8 mouse cellular contexts compared by ENCODE assay signal in the genomic region with DNA sequence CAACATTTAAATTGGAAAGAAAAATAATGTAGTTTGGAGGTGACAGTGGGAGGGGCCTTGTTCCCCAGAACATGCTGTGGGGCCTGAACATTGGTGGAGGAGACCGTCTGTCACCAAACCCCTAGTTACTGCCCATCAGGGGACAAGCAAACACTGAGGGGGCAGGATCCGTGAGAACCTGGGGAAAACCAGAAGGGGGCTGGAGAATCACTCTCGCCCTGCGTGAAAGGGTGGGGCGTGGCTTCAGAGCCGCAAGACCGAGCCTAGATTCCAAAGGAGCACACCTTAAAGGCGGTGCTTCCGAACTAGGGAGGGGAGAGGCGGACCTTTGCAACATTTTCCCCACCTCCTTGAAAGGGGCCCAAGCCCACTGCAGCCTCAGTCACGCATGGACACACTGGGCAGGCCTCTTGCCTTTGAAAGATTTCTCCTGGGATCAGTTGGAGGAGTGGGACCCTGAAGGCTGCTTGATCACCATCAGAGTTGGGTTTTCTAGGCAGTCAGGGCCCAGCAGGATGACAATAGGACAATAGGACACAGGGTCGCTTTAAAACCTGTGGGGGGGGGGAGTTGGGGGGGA. TPM values are rescaled to one million over a fixed set of nuclear protein-coding genes. Genes with fewer than 3 reads are reported as not detected.
A peak's percentile ranks its signal among the peaks of the same experiment; 100 is the strongest.
DNase-seq lines count a peak whose midpoint lies in the region; ATAC-seq and TF ChIP-seq lines count a peak whose summit lies in the region.

No protein-coding gene starts in this region.

- TF ChIP-seq CTCF in lung, embryonic 14.5 days (IDR thresholded peaks at IDR 0.05; ENCODE audit: low read depth), result no peak

- ATAC-seq in hindbrain, embryonic 12.5 days (ENCODE audit: low FRiP score), result no peak
- peak; percentile 19; the same call in 1 of the 2 replicates for ATAC-seq in lung, embryonic 14.5 days (ENCODE audit: insufficient read depth)

- peak; percentile 63 for DNase-seq in CD4-positive, CD25-positive, alpha-beta regulatory T cell, adult 2 months (ENCODE audit: low read depth, low spot score)
- no peak for DNase-seq in ES-E14 (ENCODE audit: low read depth, low spot score)
- DNase-seq in lung, embryonic 14.5 days, result peak; percentile 56
- DNase-seq in left cerebral cortex, adult 11 months (ENCODE audit: low spot score), result no peak
- no peak for DNase-seq in adipocyte (ENCODE audit: low spot score)
- no peak for DNase-seq in left cerebral cortex, adult 9 months (ENCODE audit: low spot score in 2 of 2)
- no peak for DNase-seq in testis, postnatal 10 days (ENCODE audit: low spot score)

- no peak overlapping the region; the same call in 1 of the 2 replicates for H3K9ac ChIP-seq in ES-E14 (ENCODE audit: insufficient read depth, low read depth, low read length, poor library complexity, severe bottlenecking)
- H3K9ac ChIP-seq in hindbrain, embryonic 12.5 days, result no peak overlapping the region
- no peak overlapping the region for H3K9ac ChIP-seq in lung, embryonic 14.5 days

- peak overlapping the region; percentile 92 for H3K4me2 ChIP-seq in hindbrain, embryonic 12.5 days (replicated peaks)
- peak overlapping the region; percentile 86 for H3K4me2 ChIP-seq in lung, embryonic 14.5 days

- 4% methylated on average over 12 of the region's 12 CpGs for WGBS in hindbrain, embryonic 12.5 days
- 3% methylated on average over 12 of the region's 12 CpGs for WGBS in lung, embryonic 14.5 days

- no peak overlapping the region for H3K27ac ChIP-seq in ES-E14 (ENCODE audit: insufficient read depth, low read depth, low read length, poor library complexity, severe bottlenecking)
- H3K27ac ChIP-seq in hindbrain, embryonic 12.5 days, result no peak overlapping the region
- peak overlapping the region; percentile 79 for H3K27ac ChIP-seq in lung, embryonic 14.5 days (ENCODE audit: low read depth)

- H3K36me3 ChIP-seq in ES-E14 (ENCODE audit: control insufficient read depth, insufficient read depth, low read length, poor library complexity, severe bottlenecking), result peaks cover 7% of the 10 kb centered on the region; the same call in 1 of the 2 replicates
- peaks cover 15% of the 10 kb centered on the region for H3K36me3 ChIP-seq in hindbrain, embryonic 12.5 days
- peaks cover 17% of the 10 kb centered on the region for H3K36me3 ChIP-seq in lung, embryonic 14.5 days (ENCODE audit: insufficient read depth)

- H3K4me1 ChIP-seq in ES-E14 (ENCODE audit: control insufficient read depth in 2 of 2, insufficient read depth in 2 of 2, low read length in 2 of 2, poor library complexity in 1 of 2), result peaks cover 0 to 20% of the 10 kb centered on the region in 2 experiments; a peak in 1 of 4 replicates
- H3K4me1 ChIP-seq in hindbrain, embryonic 12.5 days, result peaks cover 31% of the 10 kb centered on the region
- no peaks in the 10 kb centered on the region for H3K4me1 ChIP-seq in lung, embryonic 14.5 days (ENCODE audit: insufficient read depth)

- peaks cover 38% of the 10 kb centered on the region for H3K27me3 ChIP-seq in hindbrain, embryonic 12.5 days
- peaks cover 32% of the 10 kb centered on the region for H3K27me3 ChIP-seq in lung, embryonic 14.5 days (ENCODE audit: insufficient read depth, low read length)

- in situ Hi-C loops in ES-E14 (cut with MboI; ENCODE audit: low sequenced_read_pairs in 2 of 2, unreplicated experiment in 2 of 2), result loop anchor here (5.0 to 10.0 kb wide), 2 partner anchors 120 to 123 kb away; no protein-coding TSS in a partner anchor

- H3K9me3 ChIP-seq in ES-E14 (ENCODE audit: control insufficient read depth, insufficient read depth, low read depth, low read length), result no peaks in the 10 kb centered on the region
- peaks cover 19% of the 10 kb centered on the region for H3K9me3 ChIP-seq in hindbrain, embryonic 12.5 days (replicated peaks)
- peaks cover 13% of the 10 kb centered on the region; the same call in 1 of the 2 replicates for H3K9me3 ChIP-seq in lung, embryonic 14.5 days (ENCODE audit: low read depth, low read length)

- H3K4me3 ChIP-seq in ES-E14 (ENCODE audit: insufficient read depth in 1 of 2, low read depth in 1 of 2, low read length in 2 of 2, poor library complexity in 1 of 2, severe bottlenecking in 1 of 2), result peak overlapping the region; percentile 14 to 65; a peak in 3 of 4 replicates
- H3K4me3 ChIP-seq in hindbrain, embryonic 12.5 days, result peak overlapping the region; percentile 55; the same call in 1 of the 2 replicates
- peak overlapping the region; percentile 61; the same call in 1 of the 2 replicates for H3K4me3 ChIP-seq in lung, embryonic 14.5 days (ENCODE audit: low read depth, low read length)

TF ChIP-seq in ES-E14, 5 proteins besides CTCF, POLR2A, EP300 and RAD21:
- TF ChIP-seq HCFC1 (IDR thresholded peaks at IDR 0.05; ENCODE audit: borderline replicate concordance, insufficient read depth, low read length), result no peak

RNA-seq across cellular contexts. Expression of a gene that starts 1.3 kb away (rescaled TPM):
- total RNA-seq in ES-E14 (2012; rRNA removed), result 12.6 and 40.3 TPM in 2 replicates
- polyA plus RNA-seq in hindbrain, embryonic 12.5 days (2016; fragmentation: Nextera tagmentation; extraction: Ambion mirVana), result 3.4 and 4.3 TPM in 2 replicates
- polyA plus RNA-seq in lung, embryonic 14.5 days (2014; fragmentation: Nextera tagmentation; extraction: Ambion mirVana), result 9.0 and 9.9 TPM in 2 replicates

RNA-seq across cellular contexts. Expression of a gene that starts 22.6 kb away (rescaled TPM):
- total RNA-seq in ES-E14 (2012; rRNA removed), result 19.6 and 24.5 TPM in 2 replicates
- polyA plus RNA-seq in hindbrain, embryonic 12.5 days (2016; fragmentation: Nextera tagmentation; extraction: Ambion mirVana), result 32.5 and 35.2 TPM in 2 replicates
- 8.6 and 9.8 TPM in 2 replicates for polyA plus RNA-seq in lung, embryonic 14.5 days (2014; fragmentation: Nextera tagmentation; extraction: Ambion mirVana)

Comparison
In these comparisons a context has a peak if more than half of its experiments do, and no peak if none do; other contexts are left out.
1. DNase-seq: peak in CD4-positive, CD25-positive, alpha-beta regulatory T cell, adult 2 months (single experiment) and lung, embryonic 14.5 days (single experiment); none in ES-E14 (single experiment), left cerebral cortex, adult 11 months (single experiment), adipocyte (single experiment), left cerebral cortex, adult 9 months (0 of 2) and testis, postnatal 10 days (single experiment).
2. Peak in every context shown above with its lines, with median percentiles within 50 percentile points of each other: H3K4me3 ChIP-seq.